Mouse (Mus musculus) spleen, postnatal 14 days (tissue): ENCODE measurements around the gene Trmt13.
"Not testable (repeated sequence)": the region's sequence is repeated elsewhere in the genome, so short reads cannot be mapped to it uniquely, and the experiment has no call there.

Experiments
- DNase-seq, 2 experiments: peaks; one replicate each; pipeline ENCODE4 v3.0.0; 2021 to 2022; ENCODE audit warnings: low spot score in 2 of 2

Trmt13 gene

DNA sequence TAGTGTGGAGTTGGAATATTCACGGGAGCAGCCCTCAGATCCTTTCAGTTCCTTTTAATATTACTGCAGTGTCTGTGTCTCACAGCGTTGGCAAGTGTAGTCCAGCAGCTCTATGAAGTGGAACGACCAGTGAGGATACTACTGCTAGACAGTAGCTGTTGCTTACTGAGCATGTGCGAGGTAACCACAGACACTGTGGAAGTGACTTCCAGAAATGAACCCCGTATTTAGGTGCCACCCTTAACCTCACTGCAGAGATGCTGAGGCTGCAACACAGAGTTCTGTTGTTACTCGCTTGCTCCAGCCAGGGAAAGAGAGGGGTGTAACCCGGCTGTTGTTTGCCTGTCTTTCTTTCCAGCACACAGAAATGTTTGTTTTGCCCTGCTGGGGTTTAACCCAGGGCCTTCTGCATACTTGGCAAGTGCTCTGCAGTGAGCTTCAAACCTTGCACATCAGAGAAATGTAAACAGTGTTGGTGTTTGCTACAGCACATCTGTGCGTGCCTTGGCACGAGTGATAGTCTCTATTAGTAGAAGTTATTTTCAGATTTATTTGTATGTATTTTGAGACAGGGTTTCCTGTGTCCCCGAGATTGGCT, at the start of gene Trmt13:
Gene Trmt13 (minus strand): TSS at position 293 of the 598 bp plus-strand sequence.
- DNase-seq = no peak

DNA sequence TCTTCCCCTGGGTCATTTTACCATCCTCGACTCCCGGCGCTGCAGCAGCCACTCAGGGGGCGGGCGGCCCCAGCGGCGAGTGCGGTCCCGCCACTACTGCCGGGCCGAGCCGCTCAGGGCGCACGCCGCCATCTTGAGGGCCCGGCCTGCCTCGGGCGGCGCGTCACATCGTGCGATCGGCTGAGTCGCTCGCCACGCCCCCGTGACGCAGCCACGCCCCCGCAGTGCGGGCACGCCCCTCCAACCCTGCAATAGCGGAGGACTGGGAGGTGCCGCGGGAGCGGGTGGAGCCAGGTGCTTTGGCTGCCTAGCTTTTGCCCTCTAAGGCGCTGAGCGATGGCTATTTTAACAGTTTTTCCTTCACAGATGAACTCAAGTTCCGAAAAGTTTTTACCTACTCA, 48.1 kb upstream of the Trmt13 start, which contains the start of gene Mfsd14a:
Gene Mfsd14a (minus strand): TSS at position 215 of the 401 bp plus-strand sequence.
- peak; percentile 100 for DNase-seq

DNA sequence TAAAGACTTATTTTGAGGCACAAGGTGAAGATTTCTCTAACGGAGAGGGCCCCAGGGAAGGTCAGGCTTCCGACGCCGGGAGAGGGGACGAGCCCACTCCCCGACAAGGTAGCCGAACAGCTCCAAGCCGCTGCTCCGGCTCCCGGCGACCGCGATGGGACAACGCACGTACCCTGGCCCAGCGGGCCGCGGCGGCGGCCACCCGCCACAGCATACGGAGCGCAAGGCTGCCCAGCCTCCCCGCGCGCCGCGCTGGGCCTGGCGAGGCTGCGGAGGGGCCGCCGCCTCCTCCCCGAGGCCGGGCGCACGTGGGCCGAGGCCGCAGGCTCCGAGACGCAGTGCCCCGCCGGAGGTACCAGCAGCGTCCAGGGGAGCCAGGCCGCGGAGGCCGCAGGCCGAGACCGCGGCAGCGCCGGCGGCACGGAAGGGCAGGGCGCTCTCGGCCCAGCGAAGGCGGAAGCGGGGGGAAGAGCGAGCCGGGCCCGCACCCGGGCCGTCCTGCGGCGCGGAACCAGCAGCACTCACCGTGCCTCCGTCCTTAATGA, 47.6 kb upstream of the Trmt13 start:
- DNase-seq = no peak

DNA sequence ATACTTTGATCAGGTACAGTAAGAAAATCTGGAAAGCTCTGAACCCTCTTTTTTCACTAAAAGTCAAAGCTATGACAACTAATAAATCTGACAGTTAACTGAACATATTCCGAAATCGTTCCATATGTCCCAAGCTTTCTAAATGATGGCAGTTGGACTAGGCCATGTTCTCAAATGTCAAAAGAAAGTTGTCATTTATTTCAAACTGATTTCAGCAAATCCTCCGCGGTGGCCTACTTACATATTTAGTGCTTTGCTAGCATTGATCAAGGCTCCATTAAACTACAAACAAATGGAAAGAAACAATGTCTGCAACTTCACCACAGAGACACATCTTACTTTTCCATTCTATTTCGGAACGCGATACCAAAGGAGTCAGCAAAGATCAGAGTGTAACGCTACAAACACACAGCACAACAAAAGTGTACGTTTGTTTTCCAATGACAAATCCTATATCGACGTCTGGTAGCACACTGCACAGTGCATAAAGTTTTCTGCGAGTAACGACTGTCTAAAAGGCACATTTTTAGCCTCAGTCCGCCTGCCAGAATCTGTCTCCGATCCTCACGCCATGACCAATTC, 47.0 kb upstream of the Trmt13 start:
- no peak for DNase-seq

DNA sequence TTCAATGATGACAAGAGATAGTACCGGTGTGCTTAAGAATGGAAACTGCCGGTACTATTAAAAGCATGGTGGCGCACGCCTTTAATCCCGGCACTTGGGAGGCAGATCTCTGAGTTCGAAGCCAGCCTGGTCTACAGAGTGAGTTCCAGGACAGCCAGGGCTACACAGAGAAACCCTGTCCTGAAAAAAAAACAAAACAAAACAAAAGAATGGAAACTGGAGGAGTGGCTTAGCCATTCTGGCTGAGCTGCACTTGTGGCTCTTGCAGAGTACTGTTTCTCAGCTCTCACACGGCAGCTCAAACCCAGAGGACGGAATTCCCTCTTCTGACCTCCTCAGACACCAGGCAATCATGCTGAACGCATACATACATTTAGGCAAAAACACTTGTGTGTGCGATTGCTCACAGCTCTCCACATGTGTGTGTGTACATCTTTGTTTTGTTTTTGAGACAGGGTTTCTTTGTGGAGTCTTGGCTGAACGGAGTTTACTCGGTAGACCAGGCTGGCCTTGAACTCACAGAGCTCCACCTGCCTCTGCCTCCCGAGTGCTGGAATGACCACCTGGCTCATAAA, 45.6 kb upstream of the Trmt13 start:
- DNase-seq = no peak

DNA sequence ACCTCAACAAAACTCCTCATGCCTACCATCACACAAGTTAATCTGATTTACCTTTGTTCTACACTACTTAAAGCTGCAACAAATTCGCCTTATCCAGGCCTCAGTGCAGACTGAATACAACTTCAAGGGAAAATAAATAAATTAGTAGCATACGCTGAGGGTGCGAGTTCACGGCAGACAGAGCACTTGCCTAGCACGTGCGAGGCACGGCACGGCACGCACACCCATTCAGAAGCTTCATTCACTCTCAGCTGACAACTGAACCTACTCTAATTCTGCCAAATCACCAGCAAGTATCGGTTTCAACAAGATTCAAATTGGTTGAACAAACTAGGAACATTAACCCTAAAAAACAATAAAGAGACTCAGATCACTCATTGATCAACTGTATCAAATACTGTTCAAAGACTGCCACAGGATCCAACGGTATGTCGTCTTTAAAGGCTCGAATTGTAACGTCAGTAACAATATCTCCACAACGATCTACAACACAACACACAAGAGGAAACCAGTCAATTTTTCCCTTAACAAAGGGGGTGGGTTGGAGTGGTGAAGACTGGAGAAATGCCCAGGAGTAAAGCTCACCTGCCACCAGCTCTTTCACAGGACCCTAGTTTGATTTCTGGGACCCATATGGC, 44.7 kb upstream of the Trmt13 start:
- DNase-seq = no peak

DNA sequence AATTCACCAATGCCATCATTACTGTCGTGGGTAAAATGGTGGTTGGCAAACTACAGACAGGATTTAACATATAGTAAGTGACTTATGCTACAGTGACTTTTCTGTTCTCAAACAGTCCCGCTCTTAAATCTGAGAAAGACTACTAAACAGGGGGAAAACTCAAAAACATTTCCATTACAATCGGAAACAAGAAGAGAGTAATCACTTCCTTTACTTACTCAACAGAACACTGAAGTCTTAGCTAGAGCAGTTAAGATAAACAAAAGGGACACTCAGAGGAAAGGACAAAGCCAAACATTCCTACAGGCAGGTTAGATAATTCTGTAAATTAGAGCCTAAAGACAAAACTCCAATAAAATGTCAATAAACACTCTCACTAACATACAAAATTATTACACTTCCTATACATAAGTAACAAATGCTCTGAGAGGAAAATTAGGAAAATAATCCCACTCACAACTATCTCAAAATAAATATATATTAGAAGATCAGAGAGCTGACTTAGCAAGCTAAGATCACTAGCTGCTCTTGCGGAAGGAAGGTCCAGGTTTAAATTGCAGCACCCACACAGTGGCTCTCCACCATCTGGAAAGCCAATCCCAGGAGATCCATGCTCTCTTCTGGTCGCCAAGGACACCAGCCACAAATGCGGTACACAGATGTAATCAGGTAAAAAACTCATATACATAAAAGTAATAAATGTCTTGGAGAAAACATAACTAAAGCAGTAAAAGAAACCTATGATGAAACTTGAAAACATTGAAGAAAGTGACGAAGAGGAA, 42.0 kb upstream of the Trmt13 start:
- no peak for DNase-seq

DNA sequence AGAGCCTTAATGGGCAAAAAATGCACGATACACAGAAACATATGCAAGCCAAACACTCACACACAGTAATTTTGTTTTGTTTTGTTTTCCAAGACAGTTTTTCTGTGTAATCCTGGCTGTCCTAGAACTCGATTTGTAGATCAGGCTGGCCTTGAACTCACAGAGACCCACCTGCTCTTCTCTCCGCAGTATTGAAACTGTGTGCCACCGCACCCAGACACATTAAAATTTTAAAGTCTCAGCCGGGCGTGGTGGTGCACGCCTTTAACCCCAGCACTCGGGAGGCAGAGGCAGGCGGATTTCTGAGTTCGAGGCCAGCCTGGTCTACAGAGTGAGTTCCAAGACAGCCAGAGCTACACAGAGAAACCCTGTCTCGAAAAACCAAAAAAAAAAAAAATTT, 39.7 kb upstream of the Trmt13 start:
- not testable (repeated sequence) for DNase-seq

DNA sequence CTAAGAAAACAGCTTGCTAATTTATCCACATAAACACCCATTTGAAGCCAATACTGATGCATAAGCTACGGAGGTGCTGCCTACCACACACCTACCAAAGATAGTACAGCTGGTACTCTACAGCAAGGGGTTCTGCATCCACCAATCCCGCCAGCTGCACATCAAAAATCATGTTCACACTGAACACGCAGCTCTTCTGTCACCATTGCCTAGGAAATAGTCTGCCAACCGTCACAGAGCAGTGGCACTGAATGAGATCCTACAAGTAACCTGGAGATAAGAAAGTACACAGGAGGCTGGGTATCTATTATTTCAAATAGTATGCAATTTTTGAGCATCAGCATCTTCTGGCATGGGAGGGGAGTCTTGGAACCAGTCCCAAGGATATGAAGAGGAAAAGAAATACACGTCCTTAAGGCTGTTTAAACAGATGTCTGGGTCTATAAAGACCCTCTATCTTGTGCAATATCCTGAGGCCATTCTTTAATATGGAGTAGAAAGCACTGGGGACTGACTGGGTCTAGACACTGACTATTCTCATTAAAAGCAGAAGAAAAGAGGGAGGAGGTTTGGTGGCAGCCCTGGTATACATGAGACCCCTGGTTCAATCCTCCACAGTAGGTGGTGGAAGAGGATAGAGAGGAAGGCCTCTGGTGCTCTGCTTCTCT, 39.0 kb upstream of the Trmt13 start:
- DNase-seq = no peak

DNA sequence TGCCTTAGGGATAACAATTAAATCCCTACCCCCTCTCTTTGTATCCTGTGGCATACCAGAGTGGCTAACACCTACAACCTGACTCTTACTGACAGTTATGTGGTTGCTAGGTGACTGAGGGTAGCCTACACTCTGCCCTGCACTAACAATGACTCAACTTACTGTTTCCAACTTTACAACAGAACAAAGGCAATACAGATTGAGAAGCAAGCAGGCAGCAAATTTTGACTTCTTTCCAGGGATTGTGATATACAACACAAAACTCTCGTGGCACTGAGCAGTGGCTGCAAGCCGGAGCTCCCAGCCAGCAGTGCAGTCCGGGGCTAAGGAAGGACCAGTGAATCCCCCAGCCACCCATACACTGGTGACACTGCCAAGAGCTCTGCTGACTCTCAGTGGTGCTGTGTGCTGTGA, 37.7 kb upstream of the Trmt13 start:
- DNase-seq = no peak

DNA sequence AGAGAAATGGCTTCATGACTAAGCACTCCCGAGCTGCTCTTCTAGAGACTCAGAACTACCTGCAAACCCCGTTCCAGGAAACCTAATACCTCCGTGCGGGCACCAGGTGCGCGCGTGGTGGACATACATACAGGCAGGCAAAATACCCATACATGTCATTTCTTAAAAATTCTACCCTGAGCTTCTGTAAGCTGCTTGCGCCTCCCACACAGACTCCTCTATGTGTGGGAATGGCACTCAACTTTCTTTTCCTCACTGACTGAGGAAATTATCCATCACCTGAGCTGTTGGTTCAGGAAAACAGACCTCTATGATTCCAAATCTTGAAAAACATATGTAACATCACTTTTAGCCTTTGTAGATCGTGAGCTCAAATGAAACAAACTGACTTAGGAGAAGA, 36.3 kb upstream of the Trmt13 start:
- no peak for DNase-seq

DNA sequence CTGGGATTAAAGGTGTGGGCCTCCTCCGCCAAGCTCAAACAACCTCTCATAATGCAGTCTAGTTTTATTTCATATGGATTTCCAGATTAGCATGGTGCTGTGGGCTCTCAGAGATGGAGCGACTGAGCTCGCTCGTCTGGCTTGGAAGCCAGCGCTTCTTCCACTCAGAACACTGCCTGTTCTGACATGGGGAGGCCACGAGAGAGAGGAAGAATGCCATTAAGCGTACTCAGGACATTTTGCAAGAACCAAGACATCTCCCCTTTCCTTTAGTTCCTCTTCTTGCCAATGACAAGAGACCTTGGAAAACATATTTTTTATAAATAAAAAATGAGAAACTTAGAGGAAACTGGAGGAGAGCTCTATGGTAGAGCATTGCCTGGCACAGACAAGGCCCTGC, 34.4 kb upstream of the Trmt13 start:
- no peak for DNase-seq

DNA sequence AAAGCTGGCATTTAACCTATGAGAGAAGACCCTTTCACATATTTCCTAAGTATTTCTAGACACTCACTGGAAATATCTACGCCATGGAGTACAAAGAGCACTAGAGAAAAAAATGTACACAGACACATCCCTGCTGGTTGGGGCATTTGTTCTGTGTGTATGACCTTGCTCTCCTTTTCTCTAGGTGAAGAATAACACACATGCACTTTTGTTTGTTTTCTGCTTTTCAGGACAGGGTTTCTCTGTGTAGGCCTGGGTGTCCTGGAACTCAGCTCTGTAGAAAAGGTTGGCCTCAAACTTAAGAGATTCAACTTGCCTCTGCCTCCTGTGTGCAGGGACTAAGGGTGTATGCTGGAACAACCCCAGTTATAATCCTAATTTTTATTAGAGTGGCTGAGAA, 32.0 kb upstream of the Trmt13 start:
- no peak for DNase-seq

DNA sequence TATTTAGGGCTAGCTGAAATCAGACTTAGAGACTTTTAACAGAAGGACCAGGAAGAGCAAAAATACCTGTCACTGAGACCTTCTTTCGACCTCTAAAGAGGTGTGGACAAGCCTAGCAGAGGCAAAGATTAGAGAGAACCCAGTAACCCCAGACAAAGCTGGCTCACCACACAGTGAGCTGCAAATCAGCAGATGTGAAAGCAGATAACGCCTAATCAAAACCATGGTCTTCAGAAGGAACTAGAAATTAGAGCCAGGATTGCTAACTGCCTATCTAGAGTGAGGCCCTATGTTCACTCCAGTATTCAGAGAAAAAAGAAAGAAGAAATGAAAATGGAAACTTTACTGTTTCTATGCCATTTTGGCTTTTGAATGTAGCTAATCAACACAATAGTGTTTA, 28.0 kb upstream of the Trmt13 start:
- DNase-seq = no peak

DNA sequence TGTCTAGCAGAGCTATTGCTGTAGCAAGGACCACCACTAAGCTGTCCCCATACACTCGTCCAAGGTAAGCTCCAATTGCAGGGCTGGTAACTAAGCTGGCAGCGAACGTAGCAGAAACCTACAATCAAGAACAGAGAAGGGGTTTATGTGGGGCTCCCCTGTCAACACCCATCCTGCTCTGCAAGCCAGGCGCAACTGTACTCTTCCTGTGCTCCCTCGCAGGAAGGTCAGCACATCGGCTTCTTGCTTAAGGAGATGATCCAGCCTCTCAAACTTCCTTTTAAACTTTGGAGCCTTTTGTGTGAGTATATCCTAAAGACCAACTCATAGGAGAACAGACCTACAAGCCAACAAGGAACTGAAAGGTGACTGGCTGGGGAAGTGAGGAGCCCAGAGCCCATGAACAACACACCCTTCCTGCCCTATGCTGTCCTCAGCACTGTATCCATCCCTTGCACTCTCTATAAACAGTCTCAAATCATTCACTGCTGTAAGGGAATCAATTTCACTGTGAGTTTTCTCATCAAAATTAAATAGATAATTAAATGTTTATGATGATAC, 27.5 kb upstream of the Trmt13 start:
- no peak for DNase-seq

DNA sequence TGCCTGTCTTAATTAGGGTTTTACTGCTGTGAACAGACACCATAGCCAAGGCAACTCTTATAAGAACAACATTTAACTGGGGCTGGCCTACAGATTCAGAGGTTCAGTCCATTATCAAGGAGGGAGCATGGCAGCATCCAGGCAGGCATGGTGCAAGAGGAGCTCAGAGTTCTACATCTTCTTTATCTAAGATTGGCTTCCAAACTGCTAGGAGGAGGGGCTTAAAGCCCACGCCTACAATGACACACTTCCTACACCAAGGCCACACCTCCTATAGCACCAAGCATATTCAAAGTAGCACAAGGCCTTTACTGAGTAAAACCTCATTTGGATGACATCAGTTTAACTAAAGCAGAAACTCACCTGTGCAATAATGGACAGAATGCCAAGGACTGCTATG, 25.6 kb upstream of the Trmt13 start:
- DNase-seq = no peak

DNA sequence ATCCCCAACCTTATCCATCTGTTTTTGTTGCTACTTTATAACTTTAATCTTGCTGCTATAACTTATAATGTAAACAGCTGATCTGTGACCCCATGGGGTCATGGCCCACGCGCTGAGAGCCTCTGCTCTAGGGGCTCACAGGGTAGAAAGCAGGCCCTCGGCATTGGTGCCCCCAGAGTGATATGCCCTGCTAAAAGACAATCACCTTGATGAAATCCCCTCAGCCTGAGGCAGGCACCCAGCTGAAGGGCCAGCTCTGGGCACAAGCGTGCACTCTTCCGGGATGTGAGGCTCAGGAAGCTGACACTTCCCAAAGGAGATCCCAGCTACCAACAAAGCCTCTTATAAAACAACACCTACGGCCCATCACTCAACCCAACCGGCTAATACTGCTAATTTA, 24.2 kb upstream of the Trmt13 start:
- DNase-seq = no peak

DNA sequence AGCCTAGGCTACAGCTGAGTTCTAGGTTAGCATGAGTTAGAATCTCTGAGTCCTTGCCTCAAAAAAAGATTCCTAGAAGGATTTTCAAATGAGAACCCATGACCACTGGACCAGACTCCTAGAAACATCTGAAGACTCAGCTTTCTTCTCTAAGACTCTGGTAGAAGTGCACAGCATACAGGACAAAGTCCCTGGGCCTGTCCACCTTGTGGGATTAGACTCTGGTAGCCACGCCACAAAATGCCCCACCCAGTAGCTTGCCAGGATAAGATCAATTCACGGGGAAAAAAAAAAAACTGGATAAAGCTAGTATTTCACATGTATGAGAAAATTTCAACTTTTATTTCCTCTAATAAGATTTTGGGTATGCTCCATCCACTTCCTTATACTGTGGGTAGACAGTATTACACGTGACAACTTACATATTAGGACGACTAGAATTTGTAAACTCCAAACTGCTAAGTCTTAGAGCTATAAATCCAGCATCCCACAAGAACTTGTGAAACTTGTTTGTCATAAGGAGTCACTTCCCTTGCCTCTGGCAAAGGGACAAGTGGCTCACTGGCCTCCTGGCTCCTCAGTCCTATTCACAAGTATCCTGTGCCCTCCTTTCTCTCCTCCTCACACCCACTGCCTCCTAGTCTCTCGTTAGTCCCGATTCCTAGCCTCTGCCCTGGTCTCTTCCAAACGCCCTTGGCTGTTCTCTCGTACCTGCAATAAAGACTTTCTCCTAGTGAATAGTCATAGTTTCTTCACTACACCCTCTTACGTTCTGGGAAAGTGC, 23.5 kb upstream of the Trmt13 start:
- DNase-seq = no peak

DNA sequence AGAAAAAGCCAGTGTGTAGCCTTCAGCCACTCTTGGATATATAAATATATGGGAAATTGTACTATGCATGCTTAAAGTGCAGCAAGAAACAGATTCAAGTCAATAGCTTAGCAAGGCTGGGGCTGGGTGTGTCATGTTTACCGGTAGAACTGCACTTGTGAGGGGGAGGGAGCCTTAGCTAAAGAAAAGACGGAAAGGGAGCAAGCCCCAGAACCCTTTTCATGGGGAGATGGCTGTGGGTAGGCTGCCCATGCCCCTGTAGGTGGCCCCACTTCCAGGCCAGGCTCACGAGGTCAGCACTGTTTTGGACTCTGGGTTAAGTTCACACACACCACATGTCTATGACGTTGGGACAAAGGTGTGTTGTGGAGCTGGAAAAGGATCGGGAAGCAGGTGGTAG, 21.4 kb upstream of the Trmt13 start:
- DNase-seq = no peak

DNA sequence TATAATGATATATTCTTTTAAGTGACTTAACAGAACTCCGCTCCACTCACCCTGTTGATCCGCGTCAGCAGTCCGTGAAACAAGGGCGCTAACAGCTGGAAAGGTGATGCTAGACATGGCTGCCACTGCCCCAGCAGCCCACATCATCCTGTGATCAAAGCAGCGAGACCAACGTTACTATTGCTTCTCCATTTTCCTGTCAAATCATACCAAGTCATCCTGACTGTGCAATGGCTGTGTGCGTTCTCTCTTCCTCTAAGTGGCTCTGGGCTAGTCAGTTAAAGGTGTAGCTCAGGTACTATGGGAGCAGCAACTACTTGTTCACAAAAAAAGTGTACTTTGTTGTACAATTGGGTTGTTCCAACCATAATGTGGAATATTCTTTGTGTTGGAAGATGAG, 20.5 kb upstream of the Trmt13 start:
- no peak for DNase-seq
